Mouse (Mus musculus) cerebellum, adult 2 months (tissue): ENCODE measurements around the gene Atg4b.

ENCODE experiments used
- CTCF ChIP-seq: fragments of 200-500 bp; IDR thresholded peaks from 2 replicates; pipeline ENCODE4 v1.5.1; 2011; ENCODE audit warnings: low read depth, mild to moderate bottlenecking, control low read depth, low read length, moderate library complexity, borderline replicate concordance; ENCODE audit not compliant: insufficient read depth
- POLR2A ChIP-seq: fragments of 200-500 bp; IDR thresholded peaks from 2 replicates; pipeline ENCODE4 v1.6.1; 2011; ENCODE audit warnings: low read length, control low read depth, borderline replicate concordance; ENCODE audit not compliant: insufficient read depth

GRCm38 (mm10) chr1:93835876-93836531 is 84.7 kb downstream of the Atg4b start:
- TF ChIP-seq CTCF (no peak), POLR2A (no peak)
